Mouse (Mus musculus): ENCODE data around the gene Arhgef40. TPM values are rescaled to one million over a fixed set of nuclear protein-coding genes. Genes with fewer than 3 reads are reported as not detected.
A peak's percentile ranks its signal among the peaks of the same experiment; 100 is the strongest.

The Arhgef40 gene
- polyA plus RNA-seq, 1 experiment from 2014 or later, result 70.4 TPM

- H3K4me2 ChIP-seq (ENCODE audit: low read length), result no peak overlapping the region
- H3K27me3 ChIP-seq (replicated peaks; ENCODE audit: control insufficient read depth, insufficient read depth, low read length), result no peaks in the 10 kb centered on the region
- no peaks in the 10 kb centered on the region for H3K9me3 ChIP-seq (ENCODE audit: control insufficient read depth, low read length)
- WGBS, result 59% methylated on average over 4 of the region's 4 CpGs
- no peaks in the 10 kb centered on the region for H3K36me3 ChIP-seq (ENCODE audit: control insufficient read depth, insufficient read depth)
- peaks cover 27% of the 10 kb centered on the region for H3K4me1 ChIP-seq (replicated peaks; ENCODE audit: control insufficient read depth, insufficient read depth, low read length)
- no peak overlapping the region for H3K27ac ChIP-seq (ENCODE audit: low read length)
- ATAC-seq, result no peak
- H3K9ac ChIP-seq (replicated peaks; ENCODE audit: low read depth, low read length), result no peak overlapping the region
- H3K4me3 ChIP-seq (replicated peaks; ENCODE audit: low read length), result no peak overlapping the region
Observed at GRCm38 (mm10) chr14:51983251-51983650, 1.3 kb upstream of the Arhgef40 start.

- H3K9ac ChIP-seq (replicated peaks; ENCODE audit: low read depth, low read length), result peak overlapping the region; percentile 89
- H3K27ac ChIP-seq (ENCODE audit: low read length), result peak overlapping the region; percentile 88
- 6% methylated on average over 10 of the region's 10 CpGs for WGBS
- H3K4me1 ChIP-seq (replicated peaks; ENCODE audit: control insufficient read depth, insufficient read depth, low read length), result peaks cover 27% of the 10 kb centered on the region
- H3K4me2 ChIP-seq (ENCODE audit: low read length), result peak overlapping the region; percentile 83
- peak overlapping the region; percentile 62 for H3K4me3 ChIP-seq (replicated peaks; ENCODE audit: low read length)
- H3K9me3 ChIP-seq (ENCODE audit: control insufficient read depth, low read length), result no peaks in the 10 kb centered on the region
- no peaks in the 10 kb centered on the region for H3K36me3 ChIP-seq (ENCODE audit: control insufficient read depth, insufficient read depth)
- ATAC-seq, result no peak
- H3K27me3 ChIP-seq (replicated peaks; ENCODE audit: control insufficient read depth, insufficient read depth, low read length), result no peaks in the 10 kb centered on the region
Observed at GRCm38 (mm10) chr14:51983855-51984246, 668 bp upstream of the Arhgef40 start.

GRCm38 (mm10) chr14:51985301-51986152, 1.0 kb downstream of the Arhgef40 start:
- Histone ChIP-seq H3K4me3 (replicated peaks; ENCODE audit: low read length) (peak overlapping the region; percentile 62), H3K9me3 (ENCODE audit: control insufficient read depth, low read length) (no peaks in the 10 kb centered on the region)
- peak; percentile 60 for ATAC-seq

GRCm38 (mm10) chr14:51986153-51986505, 1.6 kb downstream of the Arhgef40 start:
- peak overlapping the region; percentile 89 for H3K9ac ChIP-seq (replicated peaks; ENCODE audit: low read depth, low read length)
- peak overlapping the region; percentile 88 for H3K27ac ChIP-seq (ENCODE audit: low read length)
- ATAC-seq, result no peak
- H3K27me3 ChIP-seq (replicated peaks; ENCODE audit: control insufficient read depth, insufficient read depth, low read length), result no peaks in the 10 kb centered on the region
- WGBS, result 3% methylated on average over 7 of the region's 7 CpGs
- peak overlapping the region; percentile 62 for H3K4me3 ChIP-seq (replicated peaks; ENCODE audit: low read length)
- 0 out of 2 replicates have a peak, but pooled peaks cover 2% of the 10 kb centered on the region for H3K36me3 ChIP-seq (ENCODE audit: control insufficient read depth, insufficient read depth)
- peak overlapping the region; percentile 83 for H3K4me2 ChIP-seq (ENCODE audit: low read length)
- peaks cover 27% of the 10 kb centered on the region for H3K4me1 ChIP-seq (replicated peaks; ENCODE audit: control insufficient read depth, insufficient read depth, low read length)
- H3K9me3 ChIP-seq (ENCODE audit: control insufficient read depth, low read length), result no peaks in the 10 kb centered on the region

More at GRCm38 (mm10) chr14:51985301-51986152, 1.0 kb downstream of the Arhgef40 start:
- Histone ChIP-seq H3K4me2 (ENCODE audit: low read length) (peak overlapping the region; percentile 83), H3K27ac (ENCODE audit: low read length) (peak overlapping the region; percentile 88), H3K4me1 (replicated peaks; ENCODE audit: control insufficient read depth, insufficient read depth, low read length) (peaks cover 27% of the 10 kb centered on the region), H3K36me3 (ENCODE audit: control insufficient read depth, insufficient read depth) (no peaks in the 10 kb centered on the region), H3K27me3 (replicated peaks; ENCODE audit: control insufficient read depth, insufficient read depth, low read length) (no peaks in the 10 kb centered on the region), H3K9ac (replicated peaks; ENCODE audit: low read depth, low read length) (peak overlapping the region; percentile 89)
- under 1% methylated on average over 27 of the region's 27 CpGs for WGBS

- WGBS, result 92% methylated on average over 6 of the region's 6 CpGs
- Histone ChIP-seq H3K9ac (replicated peaks; ENCODE audit: low read depth, low read length) (no peak overlapping the region), H3K4me1 (replicated peaks; ENCODE audit: control insufficient read depth, insufficient read depth, low read length) (peaks cover 27% of the 10 kb centered on the region)
Observed at GRCm38 (mm10) chr14:51987177-51987576, 2.7 kb downstream of the Arhgef40 start.

GRCm38 (mm10) chr14:51988731-51989130, 4.2 kb downstream of the Arhgef40 start:
- Histone ChIP-seq H3K27ac (ENCODE audit: low read length) (no peak overlapping the region), H3K27me3 (replicated peaks; ENCODE audit: control insufficient read depth, insufficient read depth, low read length) (no peaks in the 10 kb centered on the region), H3K9me3 (ENCODE audit: control insufficient read depth, low read length) (no peaks in the 10 kb centered on the region), H3K4me3 (replicated peaks; ENCODE audit: low read length) (no peak overlapping the region), H3K4me2 (ENCODE audit: low read length) (no peak overlapping the region), H3K9ac (replicated peaks; ENCODE audit: low read depth, low read length) (no peak overlapping the region), H3K4me1 (replicated peaks; ENCODE audit: control insufficient read depth, insufficient read depth, low read length) (peaks cover 25% of the 10 kb centered on the region), H3K36me3 (ENCODE audit: control insufficient read depth, insufficient read depth) (peaks cover 10% of the 10 kb centered on the region; the same call in 1 of the 2 replicates)
- 76% methylated on average over 12 of the region's 12 CpGs for WGBS
- no peak for ATAC-seq

More at GRCm38 (mm10) chr14:51987177-51987576, 2.7 kb downstream of the Arhgef40 start:
- Histone ChIP-seq H3K27me3 (replicated peaks; ENCODE audit: control insufficient read depth, insufficient read depth, low read length) (no peaks in the 10 kb centered on the region), H3K4me3 (replicated peaks; ENCODE audit: low read length) (no peak overlapping the region), H3K4me2 (ENCODE audit: low read length) (no peak overlapping the region), H3K36me3 (ENCODE audit: control insufficient read depth, insufficient read depth) (peaks cover 6% of the 10 kb centered on the region; the same call in 1 of the 2 replicates), H3K27ac (ENCODE audit: low read length) (no peak overlapping the region), H3K9me3 (ENCODE audit: control insufficient read depth, low read length) (no peaks in the 10 kb centered on the region)
- no peak for ATAC-seq

GRCm38 (mm10) chr14:51989461-51989970, 5.0 kb downstream of the Arhgef40 start:
- H3K27ac ChIP-seq (ENCODE audit: low read length), result no peak overlapping the region
- H3K27me3 ChIP-seq (replicated peaks; ENCODE audit: control insufficient read depth, insufficient read depth, low read length), result no peaks in the 10 kb centered on the region
- H3K36me3 ChIP-seq (ENCODE audit: control insufficient read depth, insufficient read depth), result peaks cover 15% of the 10 kb centered on the region
- ATAC-seq, result no peak
- peaks cover 19% of the 10 kb centered on the region for H3K4me1 ChIP-seq (replicated peaks; ENCODE audit: control insufficient read depth, insufficient read depth, low read length)
- 61% methylated on average over 12 of the region's 12 CpGs for WGBS
- no peaks in the 10 kb centered on the region for H3K9me3 ChIP-seq (ENCODE audit: control insufficient read depth, low read length)
- no peak overlapping the region for H3K4me2 ChIP-seq (ENCODE audit: low read length)
- H3K9ac ChIP-seq (replicated peaks; ENCODE audit: low read depth, low read length), result no peak overlapping the region
- no peak overlapping the region for H3K4me3 ChIP-seq (replicated peaks; ENCODE audit: low read length)

- H3K4me3 ChIP-seq (replicated peaks; ENCODE audit: low read length), result no peak overlapping the region
- no peak for ATAC-seq
- 0 out of 2 replicates have a peak, but pooled peaks cover 2% of the 10 kb centered on the region for H3K4me1 ChIP-seq (replicated peaks; ENCODE audit: control insufficient read depth, insufficient read depth, low read length)
- H3K27me3 ChIP-seq (replicated peaks; ENCODE audit: control insufficient read depth, insufficient read depth, low read length), result no peaks in the 10 kb centered on the region
- H3K9me3 ChIP-seq (ENCODE audit: control insufficient read depth, low read length), result no peaks in the 10 kb centered on the region
- H3K27ac ChIP-seq (ENCODE audit: low read length), result no peak overlapping the region
- peaks cover 27% of the 10 kb centered on the region for H3K36me3 ChIP-seq (ENCODE audit: control insufficient read depth, insufficient read depth)
- H3K9ac ChIP-seq (replicated peaks; ENCODE audit: low read depth, low read length), result no peak overlapping the region
- no peak overlapping the region for H3K4me2 ChIP-seq (ENCODE audit: low read length)
- 92% methylated on average over 4 of the region's 4 CpGs for WGBS
Observed at GRCm38 (mm10) chr14:51994453-51994852, 9.9 kb downstream of the Arhgef40 start.

GRCm38 (mm10) chr14:51995219-51995871, 10.8 kb downstream of the Arhgef40 start:
- 0 out of 2 replicates have a peak, but pooled peaks cover 2% of the 10 kb centered on the region for H3K4me1 ChIP-seq (replicated peaks; ENCODE audit: control insufficient read depth, insufficient read depth, low read length)
- peaks cover 27% of the 10 kb centered on the region for H3K36me3 ChIP-seq (ENCODE audit: control insufficient read depth, insufficient read depth)
- 79% methylated on average over 12 of the region's 12 CpGs for WGBS
- no peak for ATAC-seq
- H3K27me3 ChIP-seq (replicated peaks; ENCODE audit: control insufficient read depth, insufficient read depth, low read length), result no peaks in the 10 kb centered on the region
- no peak overlapping the region for H3K9ac ChIP-seq (replicated peaks; ENCODE audit: low read depth, low read length)
- no peak overlapping the region for H3K27ac ChIP-seq (ENCODE audit: low read length)
- H3K4me2 ChIP-seq (ENCODE audit: low read length), result no peak overlapping the region
- no peaks in the 10 kb centered on the region for H3K9me3 ChIP-seq (ENCODE audit: control insufficient read depth, low read length)
- no peak overlapping the region for H3K4me3 ChIP-seq (replicated peaks; ENCODE audit: low read length)

Data from forebrain, embryonic 16.5 days (tissue).